Mouse (Mus musculus): ENCODE results near the gene AW549877. TPM values are rescaled to one million over a fixed set of nuclear protein-coding genes. Genes with fewer than 3 reads are reported as not detected.
A peak's percentile ranks its signal among the peaks of the same experiment; 100 is the strongest.

AW549877 gene
- polyA plus RNA-seq, 3 experiments from 2014 or later, result 26.7 to 33.1 (median 29.1) TPM

GRCm38 (mm10) chr15:3982732-3983131 lies 12.8 kb downstream of the AW549877 start:
- no peak for ATAC-seq

- peak; percentile 33 for ATAC-seq
Measured at GRCm38 (mm10) chr15:3979871-3980270, 15.7 kb downstream of the AW549877 start.

GRCm38 (mm10) chr15:3979061-3979848 lies 16.3 kb downstream of the AW549877 start, which contains the start of gene Fbxo4:
TSS of gene Fbxo4 (minus strand) at chr15:3979573.
- peak; percentile 91 for ATAC-seq

- no peak for ATAC-seq
Measured at GRCm38 (mm10) chr15:3978279-3978678, 17.3 kb downstream of the AW549877 start.

- no peak for ATAC-seq
Measured at GRCm38 (mm10) chr15:3973300-3973699, 22.2 kb downstream of the AW549877 start.

GRCm38 (mm10) chr15:3970193-3970592 lies 25.4 kb downstream of the AW549877 start:
- ATAC-seq, result no peak

GRCm38 (mm10) chr15:3969743-3970142 lies 25.8 kb downstream of the AW549877 start:
- no peak for ATAC-seq

- ATAC-seq, result no peak
Measured at GRCm38 (mm10) chr15:3962251-3962650, 33.3 kb downstream of the AW549877 start.

- ATAC-seq, result no peak
Measured at GRCm38 (mm10) chr15:3960094-3960493, 35.5 kb downstream of the AW549877 start.

- peak; percentile 86 for ATAC-seq
Measured at GRCm38 (mm10) chr15:3957982-3958381, 37.6 kb downstream of the AW549877 start.

GRCm38 (mm10) chr15:3954971-3955370 lies 40.6 kb downstream of the AW549877 start:
- ATAC-seq, result no peak

- ATAC-seq, result no peak
Measured at GRCm38 (mm10) chr15:3938132-3938531, 57.4 kb downstream of the AW549877 start.

GRCm38 (mm10) chr15:3936056-3936455 lies 59.5 kb downstream of the AW549877 start:
- ATAC-seq, result no peak

- ATAC-seq, result no peak
Measured at GRCm38 (mm10) chr15:3933466-3933865, 62.1 kb downstream of the AW549877 start.

Other genes with a start within 250 kb of the AW549877 start
- 1 to 10 TPM; 5.0 to 8.1 (median 5.5) TPM for gene Fbxo4, start 16.2 kb downstream of the AW549877 start, polyA plus RNA-seq (2017; shearing (Covaris generic))
- 10 to 100 TPM; 53.6 to 76.0 (median 56.0) TPM for gene Oxct1, start 30.6 kb upstream of the AW549877 start, polyA plus RNA-seq (2017; shearing (Covaris generic))

Data from inflammation-experienced regulatory T-cells, adult 6 months (primary cell).